Mouse (Mus musculus) ovary, adult 2 months (tissue): ENCODE results near the gene Fbxw17. TPM values are rescaled to one million over a fixed set of nuclear protein-coding genes. Genes with fewer than 3 reads are reported as not detected.

Source experiments
- polyA plus RNA-seq: library from polyadenylated mRNA; depleted of rRNA; stranded (reverse); fragments of >200 nt; gene quantifications from 2 replicates; pipeline ENCODE4 v1.2.3, GENCODE M21; 2012; rRNA removed

The Fbxw17 gene
- 53.5 and 57.0 TPM in 2 replicates for polyA plus RNA-seq

DNA sequence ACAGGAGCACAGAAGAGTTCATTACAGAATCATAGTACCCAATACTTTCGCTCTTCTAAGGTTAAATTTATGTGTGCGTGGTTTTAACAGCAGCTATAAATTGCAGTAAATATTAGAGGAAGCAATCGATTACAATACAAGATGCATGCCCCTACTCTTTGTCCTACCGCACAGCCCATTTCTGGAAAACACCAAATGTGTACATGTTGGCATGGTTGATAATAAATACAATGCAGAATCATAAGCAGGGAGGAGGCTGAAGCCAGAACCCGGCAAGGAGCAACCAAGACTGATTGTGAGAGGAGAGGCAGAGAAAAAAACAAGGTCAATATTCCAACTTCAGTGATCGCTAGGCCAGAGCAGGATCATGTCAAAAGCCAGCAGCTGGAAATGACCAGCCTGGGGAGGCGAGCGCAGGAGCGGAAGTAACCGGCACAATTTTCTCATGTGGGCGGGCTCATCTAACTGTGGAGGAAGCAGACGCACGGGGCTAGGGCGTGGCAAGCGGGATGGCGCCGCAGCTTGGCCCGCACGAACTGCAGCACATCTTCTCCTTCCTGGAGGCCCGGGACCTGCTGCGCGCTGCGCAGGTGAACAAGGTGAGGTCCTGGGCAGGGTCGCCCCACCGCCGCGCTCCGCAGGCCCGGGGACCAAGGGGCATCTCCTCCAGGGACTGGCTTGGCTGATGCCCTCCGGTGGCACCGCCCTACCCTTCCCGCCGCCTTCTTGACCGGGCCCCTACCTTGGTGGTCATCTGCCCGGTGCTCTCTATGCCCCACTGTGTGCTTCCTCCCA lies at the start of gene Fbxw17:
Gene Fbxw17, plus strand, starts transcription at position 476 of the 795 bp plus-strand sequence.

GRCm38 (mm10) chr13:50443812-50444211 lies 26.1 kb downstream of the Fbxw17 start, which contains the start of gene Gm47429:
Gene Gm47429, minus strand, starts transcription at chr13:50443912.

GRCm38 (mm10) chr13:50467007-50467406 lies 49.3 kb downstream of the Fbxw17 start, which contains the start of gene Nutm2:
Gene Nutm2, plus strand, starts transcription at chr13:50467307.

Other genes with a start within 250 kb of the Fbxw17 start
- gene Gm906, start 167.6 kb upstream of the Fbxw17 start, polyA plus RNA-seq: not detected in 2 replicates
- gene Gm47429, start 26.0 kb downstream of the Fbxw17 start, polyA plus RNA-seq: not detected in 2 replicates
- not detected in 2 replicates for gene Nutm2, start 49.4 kb downstream of the Fbxw17 start, polyA plus RNA-seq
- not detected in 2 replicates for gene Gm904, start 225.4 kb downstream of the Fbxw17 start, polyA plus RNA-seq